Mouse (Mus musculus): ENCODE data around the gene 9030025P20Rik.
"Not testable (repeated sequence)": the region's sequence is repeated elsewhere in the genome, so short reads cannot be mapped to it uniquely, and the experiment has no call there.

9030025P20Rik gene

DNA sequence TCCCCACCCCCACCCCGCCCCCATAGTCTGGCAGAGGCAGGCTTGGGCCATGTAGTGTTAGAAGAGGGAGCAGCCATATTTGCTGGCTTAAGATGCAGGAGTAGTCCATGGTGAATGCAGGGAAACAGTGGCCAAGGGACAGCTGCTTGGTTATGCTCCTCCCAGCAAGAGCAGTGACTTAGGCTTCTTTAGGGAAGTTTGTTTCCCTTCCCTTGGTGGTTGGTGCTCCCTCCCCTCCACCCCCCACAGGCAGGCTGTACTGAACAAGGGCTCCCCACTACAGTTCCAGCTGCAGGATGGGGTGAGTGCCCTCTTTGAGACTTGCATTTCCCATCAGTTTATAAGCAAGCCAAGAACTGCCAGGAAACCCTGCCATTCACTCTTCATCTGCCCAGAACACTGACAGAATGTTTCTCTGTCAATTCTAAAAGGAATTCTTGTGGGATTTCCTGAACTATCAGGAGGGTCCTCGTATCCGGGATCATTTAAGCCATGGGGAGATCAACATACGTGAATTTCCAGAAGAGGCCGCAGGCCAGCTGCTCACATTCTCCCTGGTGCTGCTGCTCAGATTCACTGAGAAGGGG is 11.9 kb downstream of the 9030025P20Rik start:
- DNase-seq (ENCODE audit: low read depth in 1 of 2, low spot score in 2 of 2): peak in 1 of 2 experiments; percentile 1

DNA sequence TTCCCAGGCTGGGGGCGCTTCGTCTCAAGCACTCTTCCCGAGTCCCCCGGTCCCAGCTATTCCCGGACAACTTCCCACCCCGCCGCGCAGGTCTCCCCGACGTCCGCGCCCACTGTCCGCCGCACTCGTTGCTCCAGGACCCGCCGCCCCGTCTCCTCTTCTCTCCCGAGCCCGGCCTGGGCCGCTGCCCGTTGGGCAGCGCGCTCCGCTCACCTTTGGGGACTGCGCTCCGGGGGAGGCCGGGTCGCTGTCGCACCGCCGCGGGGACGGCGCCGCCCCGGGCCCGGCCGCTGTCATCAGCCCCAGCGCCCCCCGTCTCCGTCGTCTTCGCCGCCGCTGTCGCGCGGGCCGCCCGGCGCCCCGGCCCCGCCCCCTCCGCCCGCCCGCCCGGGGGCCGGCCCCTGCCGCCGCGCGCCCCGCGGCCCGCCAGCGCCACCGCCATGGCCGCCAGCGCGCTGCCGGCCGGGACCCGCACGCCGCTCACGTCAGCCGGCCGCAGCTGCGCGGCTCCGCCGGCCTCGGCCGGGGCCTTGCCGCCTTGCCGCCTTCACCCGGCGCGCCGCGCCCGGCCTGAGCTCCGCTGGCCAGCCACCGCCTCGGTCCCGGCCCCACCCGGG is 14.4 kb downstream of the 9030025P20Rik start:
- not testable (repeated sequence) for DNase-seq (ENCODE audit: low read depth in 1 of 2, low spot score in 2 of 2)

DNA sequence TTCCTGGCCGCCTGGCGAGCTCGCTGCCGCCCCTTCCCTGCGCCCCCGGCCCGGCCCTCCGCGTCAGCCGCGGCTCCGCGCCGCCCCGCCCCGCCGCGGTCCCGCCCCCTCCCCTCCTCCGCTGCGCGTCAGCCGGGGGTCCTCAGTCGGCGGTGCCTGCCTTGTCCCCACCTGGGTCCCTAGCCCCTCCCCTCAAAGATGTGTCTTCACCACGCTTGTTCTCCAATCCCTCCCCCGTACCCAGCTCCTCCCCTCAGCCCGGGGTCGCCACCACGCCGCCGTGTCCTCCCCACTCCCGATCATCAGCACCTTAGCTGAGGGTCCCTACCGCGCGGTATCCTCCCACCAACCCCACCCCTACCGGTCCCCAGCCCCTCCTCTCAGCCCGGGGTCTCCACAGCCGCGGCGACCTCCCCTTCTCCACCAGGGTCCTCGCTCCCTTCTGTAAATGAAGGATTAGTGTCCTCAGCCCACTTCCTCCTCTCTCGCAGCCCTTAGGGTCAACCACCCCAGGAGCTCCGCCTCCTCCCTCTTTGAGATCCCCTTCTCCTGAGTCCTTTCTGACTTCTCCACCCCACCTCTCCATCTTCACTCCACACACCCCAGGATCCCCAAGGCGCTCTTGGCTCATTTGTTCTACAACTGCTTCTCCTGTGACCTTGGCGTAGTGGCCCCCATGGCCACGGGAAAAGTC is 15.0 kb downstream of the 9030025P20Rik start:
- DNase-seq (ENCODE audit: low read depth in 1 of 2, low spot score in 2 of 2): not testable (repeated sequence)

DNA sequence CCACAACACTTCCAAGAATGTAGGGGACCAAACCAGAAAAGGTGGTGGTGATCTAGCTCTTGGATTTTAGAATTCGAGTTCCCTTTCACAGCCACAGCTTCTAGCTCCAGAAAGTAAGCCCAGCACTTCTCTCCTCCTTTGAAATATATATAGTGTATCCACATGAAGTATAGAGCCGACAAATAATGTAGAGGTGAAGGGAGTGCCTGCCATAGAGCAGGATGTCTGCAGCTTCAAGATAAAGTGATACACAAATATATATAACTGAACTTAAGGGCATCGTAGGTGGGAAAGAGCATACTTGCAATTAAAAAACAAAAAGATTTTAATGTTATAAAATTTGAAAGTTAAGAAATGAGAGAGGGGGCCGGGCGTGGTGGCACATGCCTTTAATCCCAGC is 15.9 kb downstream of the 9030025P20Rik start:
- DNase-seq (ENCODE audit: low read depth in 1 of 2, low spot score in 2 of 2): not testable (repeated sequence)

DNA sequence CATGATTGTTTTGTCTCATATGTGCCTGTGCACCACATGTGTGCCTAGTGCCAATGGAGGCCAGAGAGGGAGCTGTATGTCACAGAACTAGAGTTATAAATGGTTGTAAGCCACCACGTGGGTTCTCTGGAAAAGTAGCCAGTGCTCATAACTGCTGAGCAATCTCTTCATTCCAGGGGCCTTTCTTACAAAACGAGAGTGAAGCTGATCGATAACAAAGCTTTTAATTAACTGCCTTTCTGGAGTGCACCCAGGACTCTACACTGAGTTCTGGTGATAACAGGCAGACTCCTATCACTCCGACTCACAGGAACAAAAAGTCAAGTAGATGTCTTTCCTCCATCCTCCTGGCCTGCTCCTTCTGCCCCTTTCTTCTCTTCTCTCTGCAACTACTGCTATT is 21.8 kb downstream of the 9030025P20Rik start:
- DNase-seq (ENCODE audit: low read depth in 1 of 2, low spot score in 2 of 2): not testable (repeated sequence)

DNA sequence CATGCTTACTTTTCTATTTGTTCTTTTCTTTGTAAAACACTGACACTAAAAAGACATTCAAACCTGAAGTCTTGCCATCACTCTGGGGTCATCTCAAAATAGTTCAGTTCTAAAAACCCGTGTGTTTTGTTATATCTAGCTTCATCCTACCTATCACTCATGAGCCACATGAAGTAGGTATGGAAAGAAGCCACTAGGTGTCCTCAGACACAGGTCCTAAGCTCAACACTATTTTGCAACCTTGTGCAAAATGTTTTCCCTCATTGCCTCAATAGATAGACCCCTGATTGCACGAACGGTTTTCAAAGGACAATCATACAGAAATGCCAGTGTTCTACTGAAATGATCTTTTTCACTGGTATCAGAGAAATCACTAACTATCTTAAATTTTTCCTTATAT is 30.8 kb downstream of the 9030025P20Rik start:
- not testable (repeated sequence) for DNase-seq (ENCODE audit: low read depth in 1 of 2, low spot score in 2 of 2)

DNA sequence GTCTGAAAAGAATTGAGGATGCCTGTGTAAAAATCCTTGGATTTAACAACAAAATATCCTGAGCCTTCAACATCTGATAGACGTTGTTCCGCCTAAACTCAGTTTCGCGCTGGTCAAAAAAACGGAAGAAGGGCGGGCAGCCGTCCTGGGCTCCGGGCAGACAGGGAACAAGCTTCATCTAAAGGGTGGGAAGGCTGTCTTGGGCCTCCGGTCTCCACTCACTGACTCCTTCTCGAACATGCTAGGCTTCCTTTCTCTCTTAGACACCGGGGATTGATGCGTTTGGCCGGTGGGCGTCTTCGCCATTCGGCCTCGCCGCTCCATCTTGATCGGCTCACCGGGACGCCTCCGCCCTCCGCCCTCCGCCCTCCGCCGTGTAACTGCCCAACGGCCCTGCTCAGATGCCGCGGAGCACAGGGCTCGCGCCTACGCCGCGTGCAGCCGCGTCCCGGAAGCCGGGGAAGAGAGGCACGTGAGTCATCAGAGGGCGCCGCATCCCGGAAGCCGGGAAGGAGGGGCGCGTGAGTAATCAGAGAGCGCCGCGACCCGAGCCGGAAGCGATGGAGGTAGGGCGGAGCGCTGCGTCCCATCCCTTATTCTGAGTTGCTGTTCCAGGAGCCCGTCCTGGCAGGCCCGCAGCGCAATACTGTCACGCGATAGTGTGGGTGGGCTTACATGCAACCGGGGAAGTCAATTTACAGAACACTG is 31.6 kb downstream of the 9030025P20Rik start, which contains the start of gene Gm3435:
TSS of gene Gm3435 (plus strand) at position 471 of the 708 bp plus-strand sequence.
- not testable (repeated sequence) for DNase-seq (ENCODE audit: low read depth in 1 of 2, low spot score in 2 of 2)

DNA sequence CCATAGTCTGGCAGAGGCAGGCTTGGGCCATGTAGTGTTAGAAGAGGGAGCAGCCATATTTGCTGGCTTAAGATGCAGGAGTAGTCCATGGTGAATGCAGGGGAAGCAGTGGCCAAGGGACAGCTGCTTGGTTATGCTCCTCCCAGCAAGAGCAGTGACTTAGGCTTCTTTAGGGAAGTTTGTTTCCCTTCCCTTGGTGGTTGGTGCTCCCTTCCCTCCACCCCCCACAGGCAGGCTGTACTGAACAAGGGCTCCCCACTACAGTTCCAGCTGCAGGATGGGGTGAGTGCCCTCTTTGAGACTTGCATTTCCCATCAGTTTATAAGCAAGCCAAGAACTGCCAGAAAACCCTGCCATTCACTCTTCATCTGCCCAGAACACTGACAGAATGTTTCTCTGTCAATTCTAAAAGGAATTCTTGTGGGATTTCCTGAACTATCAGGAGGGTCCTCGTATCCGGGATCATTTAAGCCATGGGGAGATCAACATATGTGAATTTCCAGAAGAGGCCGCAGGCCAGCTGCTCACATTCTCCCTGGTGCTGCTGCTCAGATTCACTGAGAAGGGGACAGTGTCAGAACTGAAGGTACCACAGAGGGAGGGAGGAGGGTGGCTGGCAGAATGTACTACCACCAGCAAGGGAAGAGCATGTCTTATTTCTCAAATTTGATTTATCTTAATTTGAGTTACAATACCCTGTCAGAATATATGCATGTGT is 43.4 kb downstream of the 9030025P20Rik start:
- peak; percentile 16 to 42 for DNase-seq (ENCODE audit: low read depth in 1 of 2, low spot score in 2 of 2)

DNA sequence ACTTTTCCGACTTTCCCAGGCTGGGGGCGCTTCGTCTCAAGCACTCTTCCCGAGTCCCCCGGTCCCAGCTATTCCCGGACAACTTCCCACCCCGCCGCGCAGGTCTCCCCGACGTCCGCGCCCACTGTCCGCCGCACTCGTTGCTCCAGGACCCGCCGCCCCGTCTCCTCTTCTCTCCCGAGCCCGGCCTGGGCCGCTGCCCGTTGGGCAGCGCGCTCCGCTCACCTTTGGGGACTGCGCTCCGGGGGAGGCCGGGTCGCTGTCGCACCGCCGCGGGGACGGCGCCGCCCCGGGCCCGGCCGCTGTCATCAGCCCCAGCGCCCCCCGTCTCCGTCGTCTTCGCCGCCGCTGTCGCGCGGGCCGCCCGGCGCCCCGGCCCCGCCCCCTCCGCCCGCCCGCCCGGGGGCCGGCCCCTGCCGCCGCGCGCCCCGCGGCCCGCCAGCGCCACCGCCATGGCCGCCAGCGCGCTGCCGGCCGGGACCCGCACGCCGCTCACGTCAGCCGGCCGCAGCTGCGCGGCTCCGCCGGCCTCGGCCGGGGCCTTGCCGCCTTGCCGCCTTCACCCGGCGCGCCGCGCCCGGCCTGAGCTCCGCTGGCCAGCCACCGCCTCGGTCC is 45.7 kb downstream of the 9030025P20Rik start:
- DNase-seq (ENCODE audit: low read depth in 1 of 2, low spot score in 2 of 2): not testable (repeated sequence)

DNA sequence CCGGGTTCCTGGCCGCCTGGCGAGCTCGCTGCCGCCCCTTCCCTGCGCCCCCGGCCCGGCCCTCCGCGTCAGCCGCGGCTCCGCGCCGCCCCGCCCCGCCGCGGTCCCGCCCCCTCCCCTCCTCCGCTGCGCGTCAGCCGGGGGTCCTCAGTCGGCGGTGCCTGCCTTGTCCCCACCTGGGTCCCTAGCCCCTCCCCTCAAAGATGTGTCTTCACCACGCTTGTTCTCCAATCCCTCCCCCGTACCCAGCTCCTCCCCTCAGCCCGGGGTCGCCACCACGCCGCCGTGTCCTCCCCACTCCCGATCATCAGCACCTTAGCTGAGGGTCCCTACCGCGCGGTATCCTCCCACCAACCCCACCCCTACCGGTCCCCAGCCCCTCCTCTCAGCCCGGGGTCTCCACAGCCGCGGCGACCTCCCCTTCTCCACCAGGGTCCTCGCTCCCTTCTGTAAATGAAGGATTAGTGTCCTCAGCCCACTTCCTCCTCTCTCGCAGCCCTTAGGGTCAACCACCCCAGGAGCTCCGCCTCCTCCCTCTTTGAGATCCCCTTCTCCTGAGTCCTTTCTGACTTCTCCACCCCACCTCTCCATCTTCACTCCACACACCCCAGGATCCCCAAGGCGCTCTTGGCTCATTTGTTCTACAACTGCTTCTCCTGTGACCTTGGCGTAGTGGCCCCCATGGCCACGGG is 46.4 kb downstream of the 9030025P20Rik start:
- DNase-seq (ENCODE audit: low read depth in 1 of 2, low spot score in 2 of 2): not testable (repeated sequence)

DNA sequence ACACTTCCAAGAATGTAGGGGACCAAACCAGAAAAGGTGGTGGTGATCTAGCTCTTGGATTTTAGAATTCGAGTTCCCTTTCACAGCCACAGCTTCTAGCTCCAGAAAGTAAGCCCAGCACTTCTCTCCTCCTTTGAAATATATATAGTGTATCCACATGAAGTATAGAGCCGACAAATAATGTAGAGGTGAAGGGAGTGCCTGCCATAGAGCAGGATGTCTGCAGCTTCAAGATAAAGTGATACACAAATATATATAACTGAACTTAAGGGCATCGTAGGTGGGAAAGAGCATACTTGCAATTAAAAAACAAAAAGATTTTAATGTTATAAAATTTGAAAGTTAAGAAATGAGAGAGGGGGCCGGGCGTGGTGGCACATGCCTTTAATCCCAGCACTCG is 47.2 kb downstream of the 9030025P20Rik start:
- not testable (repeated sequence) for DNase-seq (ENCODE audit: low read depth in 1 of 2, low spot score in 2 of 2)

DNA sequence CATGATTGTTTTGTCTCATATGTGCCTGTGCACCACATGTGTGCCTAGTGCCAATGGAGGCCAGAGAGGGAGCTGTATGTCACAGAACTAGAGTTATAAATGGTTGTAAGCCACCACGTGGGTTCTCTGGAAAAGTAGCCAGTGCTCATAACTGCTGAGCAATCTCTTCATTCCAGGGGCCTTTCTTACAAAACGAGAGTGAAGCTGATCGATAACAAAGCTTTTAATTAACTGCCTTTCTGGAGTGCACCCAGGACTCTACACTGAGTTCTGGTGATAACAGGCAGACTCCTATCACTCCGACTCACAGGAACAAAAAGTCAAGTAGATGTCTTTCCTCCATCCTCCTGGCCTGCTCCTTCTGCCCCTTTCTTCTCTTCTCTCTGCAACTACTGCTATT is 53.1 kb downstream of the 9030025P20Rik start:
- not testable (repeated sequence) for DNase-seq (ENCODE audit: low read depth in 1 of 2, low spot score in 2 of 2)

DNA sequence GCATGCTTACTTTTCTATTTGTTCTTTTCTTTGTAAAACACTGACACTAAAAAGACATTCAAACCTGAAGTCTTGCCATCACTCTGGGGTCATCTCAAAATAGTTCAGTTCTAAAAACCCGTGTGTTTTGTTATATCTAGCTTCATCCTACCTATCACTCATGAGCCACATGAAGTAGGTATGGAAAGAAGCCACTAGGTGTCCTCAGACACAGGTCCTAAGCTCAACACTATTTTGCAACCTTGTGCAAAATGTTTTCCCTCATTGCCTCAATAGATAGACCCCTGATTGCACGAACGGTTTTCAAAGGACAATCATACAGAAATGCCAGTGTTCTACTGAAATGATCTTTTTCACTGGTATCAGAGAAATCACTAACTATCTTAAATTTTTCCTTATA is 62.2 kb downstream of the 9030025P20Rik start:
- DNase-seq (ENCODE audit: low read depth in 1 of 2, low spot score in 2 of 2): not testable (repeated sequence)

Data from monocyte, adult 2 months (primary cell).